Mouse (Mus musculus) heart, embryonic 10.5 days (tissue): ENCODE results near the gene Agbl4. TPM values are rescaled to one million over a fixed set of nuclear protein-coding genes. Genes with fewer than 3 reads are reported as not detected.

Experiments
- DNase-seq: peaks from one replicate; pipeline ENCODE4 v3.0.0-alpha.2; 2017; ENCODE audit warnings: low spot score
- H3K27ac ChIP-seq: fragments of 300-500 bp; sonication (generic); 2 replicates; pipeline ENCODE4 v1.5.1; 2016; ENCODE audit warnings: mild to moderate bottlenecking
- H3K27me3 ChIP-seq: fragments of 300-500 bp; sonication (generic); 2 replicates; pipeline ENCODE4 v1.6.1; 2016; ENCODE audit warnings: mild to moderate bottlenecking; ENCODE audit not compliant: poor library complexity, insufficient read depth, severe bottlenecking
- H3K36me3 ChIP-seq: fragments of 300-500 bp; sonication (generic); 2 replicates; pipeline ENCODE4 v1.6.1; 2016; ENCODE audit warnings: mild to moderate bottlenecking, moderate library complexity
- H3K4me1 ChIP-seq: fragments of 300-500 bp; sonication (generic); 2 replicates; pipeline ENCODE4 v1.6.1; 2016; ENCODE audit warnings: mild to moderate bottlenecking
- H3K4me3 ChIP-seq: fragments of 300-500 bp; sonication (generic); 2 replicates; pipeline ENCODE4 v1.5.1; 2016; ENCODE audit warnings: mild to moderate bottlenecking, moderate library complexity
- H3K9me3 ChIP-seq: fragments of 300-500 bp; sonication (generic); 2 replicates; pipeline ENCODE4 v1.6.1; 2016; ENCODE audit warnings: mild to moderate bottlenecking, moderate library complexity
- WGBS: fragments of 180-500 bp; shearing (Covaris S2); methylation state at CpG from one replicate; pipeline ENCODE4 v1.1.7; 2016; 5-methylcytosine and 5-hydroxymethylcytosine counted together
- polyA plus RNA-seq: library from polyadenylated mRNA; unstranded; fragments of >200 nt; fragmentation: Nextera tagmentation; extraction: Ambion mirVana; gene quantifications from 2 replicates; pipeline ENCODE4 v1.2.1, GENCODE M21; 2016

Agbl4 gene
- polyA plus RNA-seq, 1 experiment from 2014 or later: 0.23 TPM

DNA sequence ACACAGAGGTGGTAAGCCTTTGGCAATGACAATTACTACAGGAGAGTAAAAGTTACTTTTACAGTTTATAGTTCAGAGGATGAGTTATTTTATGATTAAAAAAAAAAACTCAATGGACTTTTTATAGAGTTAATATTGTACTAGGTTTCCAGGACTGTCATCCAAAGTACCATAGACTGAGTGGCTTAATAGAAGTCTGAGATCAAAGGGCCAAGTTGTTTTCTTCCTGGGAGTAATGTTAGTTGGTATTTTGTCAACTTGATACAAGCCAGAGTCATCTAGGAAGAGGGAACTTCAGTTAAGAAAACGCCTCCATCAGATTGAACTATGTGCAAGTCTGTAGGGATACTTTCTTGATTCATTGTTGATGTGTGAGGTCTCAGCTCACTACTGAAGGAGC lies 1303.9 kb downstream of the Agbl4 start:
- Histone ChIP-seq H3K27ac (no peak overlapping the region), H3K27me3 (no peaks in the 10 kb centered on the region), H3K36me3 (no peaks in the 10 kb centered on the region), H3K9me3 (no peaks in the 10 kb centered on the region), H3K4me1 (peaks cover 5% of the 10 kb centered on the region; the same call in 1 of the 2 replicates), H3K4me3 (no peak overlapping the region)
- no peak for DNase-seq
- WGBS: 32% methylated on average over 1 of the region's 1 CpGs

DNA sequence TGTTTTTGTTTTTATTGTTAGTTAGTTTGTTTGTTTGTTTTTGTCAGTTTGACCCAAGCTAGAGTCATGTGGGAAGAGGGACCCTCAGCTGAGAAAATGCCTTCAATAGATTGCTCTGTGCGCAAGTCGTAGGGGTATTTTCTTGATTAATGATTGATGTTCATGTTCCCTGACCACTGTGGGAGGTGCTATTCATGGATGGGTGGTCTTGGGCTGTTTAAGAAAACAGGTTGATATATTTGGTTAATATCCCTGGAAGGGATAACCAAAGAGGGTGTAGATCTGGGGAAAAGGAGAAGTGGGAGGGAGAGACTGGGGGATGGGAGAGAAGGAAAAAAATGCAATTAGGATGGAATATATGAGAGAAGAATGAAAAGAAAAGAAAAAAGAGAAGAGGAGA lies 1306.7 kb downstream of the Agbl4 start:
- H3K27ac ChIP-seq: no peak overlapping the region
- no peaks in the 10 kb centered on the region for H3K9me3 ChIP-seq
- no peaks in the 10 kb centered on the region for H3K36me3 ChIP-seq
- no peak overlapping the region for H3K4me3 ChIP-seq
- no peaks in the 10 kb centered on the region for H3K27me3 ChIP-seq
- 93% methylated on average over 2 of the region's 2 CpGs for WGBS
- H3K4me1 ChIP-seq: peaks cover 5% of the 10 kb centered on the region; the same call in 1 of the 2 replicates
- DNase-seq: no peak

DNA sequence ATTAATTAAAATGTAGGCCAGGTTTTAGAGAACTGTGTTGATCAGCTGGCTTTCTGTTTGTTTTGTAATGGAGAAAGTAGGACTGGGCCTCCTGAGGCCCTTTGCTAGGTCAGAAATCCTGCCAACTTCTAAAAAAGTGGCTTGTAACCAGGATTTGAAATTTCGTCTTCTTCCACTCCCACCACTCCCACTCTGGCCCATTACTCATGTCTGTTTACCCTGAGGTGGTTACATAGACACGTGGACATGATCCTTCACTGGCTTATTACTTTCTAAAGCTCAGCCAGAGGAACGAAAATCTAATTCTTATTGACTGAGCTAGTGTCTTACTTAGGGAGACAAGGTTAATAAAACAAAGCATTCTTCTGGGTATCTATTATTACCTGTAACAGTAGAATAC lies 1307.5 kb downstream of the Agbl4 start:
- WGBS: 75% methylated on average over 3 of the region's 3 CpGs
- H3K9me3 ChIP-seq: no peaks in the 10 kb centered on the region

More for the DNA sequence above, 1307.5 kb downstream of the Agbl4 start:
- H3K4me1 ChIP-seq: peaks cover 5% of the 10 kb centered on the region; the same call in 1 of the 2 replicates
- H3K36me3 ChIP-seq: no peaks in the 10 kb centered on the region
- H3K27ac ChIP-seq: no peak overlapping the region
- no peaks in the 10 kb centered on the region for H3K27me3 ChIP-seq
- no peak for DNase-seq
- H3K4me3 ChIP-seq: no peak overlapping the region

Other genes with a start within 250 kb of the Agbl4 start
- gene Elavl4, start 45.8 kb upstream of the Agbl4 start, polyA plus RNA-seq: 4.6 and 5.2 TPM in 2 replicates